8 mouse cellular contexts compared by ENCODE assay signal in the genomic region with DNA sequence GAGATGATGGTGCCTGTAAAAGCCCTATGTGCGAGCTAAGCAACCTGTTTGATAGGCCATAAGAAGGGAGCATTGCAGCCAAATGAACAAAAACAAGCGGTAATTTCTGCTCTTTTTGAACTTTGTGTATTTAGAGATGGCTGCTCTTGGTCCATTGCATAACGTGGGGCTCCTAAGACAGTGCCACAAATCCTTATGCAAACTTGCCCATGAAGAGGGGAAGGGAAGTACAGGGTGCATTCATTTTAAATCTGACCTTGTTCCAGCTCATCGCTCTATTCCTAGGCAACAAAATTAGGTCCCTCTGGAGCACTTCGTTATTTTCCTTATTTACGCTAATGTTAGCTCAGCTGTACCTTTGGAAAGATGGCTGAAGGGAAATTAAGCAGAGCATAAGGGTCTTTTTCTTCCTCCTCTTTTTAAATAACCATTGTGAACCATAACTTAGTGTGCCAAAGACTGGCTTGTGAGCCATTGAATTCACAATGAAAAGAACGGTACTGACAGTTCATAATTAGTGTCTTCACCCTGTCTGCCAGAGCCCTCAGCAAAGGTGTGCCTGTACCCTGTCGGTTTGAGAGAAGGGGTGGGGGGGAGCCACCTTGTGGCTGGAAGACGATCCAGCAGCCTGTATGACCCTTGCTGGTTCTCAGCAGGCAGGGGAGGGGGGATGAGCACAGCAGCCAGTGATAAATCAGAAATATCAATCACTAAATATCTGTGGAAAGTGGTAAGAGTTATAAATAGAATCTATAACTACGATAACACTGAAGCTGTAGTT.
DNase-seq lines count a peak whose midpoint lies in the region; ATAC-seq and TF ChIP-seq lines count a peak whose summit lies in the region.

No protein-coding gene starts in this region.

- DNase-seq in gastrocnemius, adult 2 months, result no peak
- DNase-seq in gastrocnemius, postnatal 4 days (ENCODE audit: low spot score in 2 of 2), result no peak
- peak; percentile 18 for DNase-seq in urinary bladder, postnatal 14 days (ENCODE audit: low spot score)
- DNase-seq in urinary bladder, postnatal 4 days (ENCODE audit: low spot score in 2 of 2), result no peak
- DNase-seq in forebrain, postnatal 0 days, result peak; percentile 25
- peak; percentile 31 for DNase-seq in lung, postnatal 0 days (ENCODE audit: low spot score)
- DNase-seq in thymus, adult 2 months, result peak; percentile 52
- DNase-seq in urinary bladder, postnatal 36 days (ENCODE audit: low spot score in 2 of 2), result no peak

- 41% methylated on average over 10 of the region's 10 CpGs for WGBS in forebrain, postnatal 0 days
- 51% methylated on average over 10 of the region's 10 CpGs for WGBS in lung, postnatal 0 days
- WGBS in thymus, adult 2 months, result 68% methylated on average over 10 of the region's 10 CpGs

- no peak overlapping the region for H3K4me2 ChIP-seq in forebrain, postnatal 0 days (ENCODE audit: low read depth)
- no peak overlapping the region for H3K4me2 ChIP-seq in lung, postnatal 0 days (replicated peaks; ENCODE audit: low read depth, low read length)

- no peak overlapping the region for H3K27ac ChIP-seq in gastrocnemius, adult 2 months
- H3K27ac ChIP-seq in forebrain, postnatal 0 days (ENCODE audit: low read depth, low read length), result no peak overlapping the region
- no peak overlapping the region for H3K27ac ChIP-seq in lung, postnatal 0 days (ENCODE audit: low read length)
- H3K27ac ChIP-seq in thymus, adult 2 months (ENCODE audit: control insufficient read depth, insufficient read depth, low read length), result no peak overlapping the region

- intact Hi-C loops in gastrocnemius, adult 2 months (cut with DNase I), result no loop called here

- no peak for TF ChIP-seq EP300 in lung, postnatal 0 days (IDR thresholded peaks at IDR 0.05)

- no peaks in the 10 kb centered on the region for H3K4me1 ChIP-seq in forebrain, postnatal 0 days (ENCODE audit: insufficient read depth)
- no peaks in the 10 kb centered on the region for H3K4me1 ChIP-seq in lung, postnatal 0 days (ENCODE audit: insufficient read depth, low read depth, low read length)
- no peaks in the 10 kb centered on the region for H3K4me1 ChIP-seq in thymus, adult 2 months (replicated peaks; ENCODE audit: control insufficient read depth, insufficient read depth, low read length)

- peak; percentile 58 for TF ChIP-seq CTCF in gastrocnemius, adult 2 months (IDR thresholded peaks at IDR 0.05)
- peak; percentile 68 for TF ChIP-seq CTCF in forebrain, postnatal 0 days (IDR thresholded peaks at IDR 0.05; ENCODE audit: low read depth)
- TF ChIP-seq CTCF in lung, postnatal 0 days (IDR thresholded peaks at IDR 0.05), result peak; percentile 76
- TF ChIP-seq CTCF in thymus, adult 2 months (IDR thresholded peaks at IDR 0.05; ENCODE audit: borderline replicate concordance, control insufficient read depth, extremely low read depth, insufficient read depth, low read length, poor library complexity), result peak; percentile 76; the same call in 1 of the 2 replicates

- H3K27me3 ChIP-seq in forebrain, postnatal 0 days (ENCODE audit: insufficient read depth, low read length), result peaks cover 5% of the 10 kb centered on the region; the same call in 1 of the 2 replicates
- no peaks in the 10 kb centered on the region for H3K27me3 ChIP-seq in lung, postnatal 0 days (replicated peaks; ENCODE audit: insufficient read depth, low read length)
- no peaks in the 10 kb centered on the region for H3K27me3 ChIP-seq in thymus, adult 2 months (ENCODE audit: control insufficient read depth, insufficient read depth, low read length)

- no peak for TF ChIP-seq POLR2A in thymus, adult 2 months (IDR thresholded peaks at IDR 0.05; ENCODE audit: control insufficient read depth, extremely low read depth, insufficient read depth, low read length, poor library complexity)

- H3K36me3 ChIP-seq in forebrain, postnatal 0 days (ENCODE audit: insufficient read depth), result no peaks in the 10 kb centered on the region
- H3K36me3 ChIP-seq in lung, postnatal 0 days (ENCODE audit: insufficient read depth, low read length), result no peaks in the 10 kb centered on the region
- H3K36me3 ChIP-seq in thymus, adult 2 months (ENCODE audit: control insufficient read depth, insufficient read depth, low read length), result no peaks in the 10 kb centered on the region

- no peaks in the 10 kb centered on the region for H3K9me3 ChIP-seq in forebrain, postnatal 0 days (ENCODE audit: low read length)
- H3K9me3 ChIP-seq in lung, postnatal 0 days (ENCODE audit: low read length), result no peaks in the 10 kb centered on the region

- no peak overlapping the region for H3K9ac ChIP-seq in forebrain, postnatal 0 days
- no peak overlapping the region for H3K9ac ChIP-seq in lung, postnatal 0 days (replicated peaks; ENCODE audit: low read depth)

- no peak overlapping the region for H3K4me3 ChIP-seq in gastrocnemius, adult 2 months
- H3K4me3 ChIP-seq in forebrain, postnatal 0 days (ENCODE audit: low read depth, low read length), result no peak overlapping the region
- H3K4me3 ChIP-seq in lung, postnatal 0 days (ENCODE audit: low read depth, low read length), result no peak overlapping the region
- no peak overlapping the region for H3K4me3 ChIP-seq in thymus, adult 2 months (ENCODE audit: control insufficient read depth, insufficient read depth, low read length)

- no peak; the same call in 1 of the 2 replicates for ATAC-seq in forebrain, postnatal 0 days
- no peak for ATAC-seq in lung, postnatal 0 days

Comparison
In these comparisons a context has a peak if more than half of its experiments do, and no peak if none do; other contexts are left out.
1. DNase-seq: peak in urinary bladder, postnatal 14 days (single experiment), forebrain, postnatal 0 days (single experiment), lung, postnatal 0 days (single experiment) and thymus, adult 2 months (single experiment); none in gastrocnemius, adult 2 months (single experiment), gastrocnemius, postnatal 4 days (0 of 2), urinary bladder, postnatal 4 days (0 of 2) and urinary bladder, postnatal 36 days (0 of 2).
2. Peak in every context shown above with its lines, with median percentiles within 50 percentile points of each other: CTCF ChIP-seq.